Mouse (Mus musculus) hindbrain, embryonic 14.5 days (tissue): ENCODE measurements at regions not wholly inside any gene's neighbourhood (a gene's known extent, or its start where the extent isn't known, plus 50 kb on each side); places are given as distances from the start of the nearest gene placed in this dataset.

ENCODE experiments used
- ATAC-seq: fragments of 200-750 bp; cut with Nextera tagmentation; 2 replicates; pipeline ENCODE4 v1.8.0; 2017; ENCODE audit warnings: moderate number of reproducible peaks, mild to moderate bottlenecking, moderate TSS enrichment, moderate library complexity; ENCODE audit not compliant: low FRiP score
- DNase-seq: peaks from one replicate; pipeline ENCODE4 v3.0.0-alpha.2; 2015; ENCODE audit warnings: low spot score
- H3K27ac ChIP-seq: fragments of 300-500 bp; sonication (generic); 2 replicates; pipeline ENCODE4 v1.5.1; 2014; ENCODE audit warnings: mild to moderate bottlenecking, moderate library complexity
- H3K27me3 ChIP-seq: fragments of 300-500 bp; sonication (generic); 2 replicates; pipeline ENCODE4 v1.6.1; 2014; ENCODE audit warnings: mild to moderate bottlenecking, low read length, mixed read lengths; ENCODE audit not compliant: control insufficient read depth, insufficient read depth
- H3K36me3 ChIP-seq: fragments of 300-500 bp; sonication (generic); replicated peaks from 2 replicates; pipeline ENCODE4 v1.6.1; 2014; ENCODE audit not compliant: control insufficient read depth, insufficient read depth
- H3K4me1 ChIP-seq: fragments of 300-500 bp; sonication (generic); replicated peaks from 2 replicates; pipeline ENCODE4 v1.6.1; 2014; ENCODE audit warnings: antibody characterized with exemption, low read length, mixed read lengths; ENCODE audit not compliant: control insufficient read depth, insufficient read depth
- H3K4me2 ChIP-seq: fragments of 300-500 bp; sonication (generic); replicated peaks from 2 replicates; pipeline ENCODE4 v1.6.1; 2014; ENCODE audit warnings: mild to moderate bottlenecking, moderate library complexity
- H3K4me3 ChIP-seq: fragments of 300-500 bp; sonication (generic); replicated peaks from 2 replicates; pipeline ENCODE4 v1.5.1; 2014; ENCODE audit warnings: mild to moderate bottlenecking, low read length
- H3K9ac ChIP-seq: fragments of 300-500 bp; sonication (generic); 2 replicates; pipeline ENCODE4 v1.6.1; 2014
- H3K9me3 ChIP-seq: fragments of 300-500 bp; sonication (generic); 2 replicates; pipeline ENCODE4 v1.6.1; 2016; ENCODE audit warnings: low read length; ENCODE audit not compliant: control insufficient read depth
- WGBS: fragments of 180-500 bp; shearing (Covaris S2); extraction: QIAGEN DNeasy Blood & Tissue Kit; methylation state at CpG from one replicate; pipeline ENCODE4 v1.1.7; 2014; 5-methylcytosine and 5-hydroxymethylcytosine counted together

DNA sequence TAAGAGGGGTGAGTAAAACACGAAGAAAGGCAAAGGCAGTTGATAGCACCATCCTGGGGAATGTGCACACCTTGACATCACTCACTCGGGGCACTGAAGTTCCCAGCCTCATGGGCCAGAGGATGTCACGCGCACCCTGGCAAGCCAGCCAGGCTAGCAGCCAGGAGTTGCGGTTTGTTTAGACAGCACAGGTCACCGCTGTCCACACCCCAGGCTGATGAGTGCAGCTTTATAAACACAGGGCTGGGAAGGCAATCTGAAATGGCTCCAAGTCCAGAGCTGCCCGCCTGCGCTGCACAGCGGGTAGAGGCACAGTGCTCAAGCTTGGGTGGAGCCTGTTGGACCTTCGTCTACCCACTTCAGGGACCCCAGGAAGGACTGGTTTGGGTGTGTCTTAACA lies 216.8 kb downstream of the Bcor start:
- no peaks in the 10 kb centered on the region; the same call in 1 of the 2 replicates for H3K27me3 ChIP-seq
- no peak overlapping the region for H3K27ac ChIP-seq
- H3K4me2 ChIP-seq = no peak overlapping the region
- no peaks in the 10 kb centered on the region for H3K9me3 ChIP-seq
- WGBS = 70% methylated on average over 10 of the region's 10 CpGs
- no peak overlapping the region for H3K4me3 ChIP-seq
- H3K9ac ChIP-seq = no peak overlapping the region
- H3K4me1 ChIP-seq = no peaks in the 10 kb centered on the region
- ATAC-seq (no peak), DNase-seq (no peak)
- H3K36me3 ChIP-seq = no peaks in the 10 kb centered on the region

DNA sequence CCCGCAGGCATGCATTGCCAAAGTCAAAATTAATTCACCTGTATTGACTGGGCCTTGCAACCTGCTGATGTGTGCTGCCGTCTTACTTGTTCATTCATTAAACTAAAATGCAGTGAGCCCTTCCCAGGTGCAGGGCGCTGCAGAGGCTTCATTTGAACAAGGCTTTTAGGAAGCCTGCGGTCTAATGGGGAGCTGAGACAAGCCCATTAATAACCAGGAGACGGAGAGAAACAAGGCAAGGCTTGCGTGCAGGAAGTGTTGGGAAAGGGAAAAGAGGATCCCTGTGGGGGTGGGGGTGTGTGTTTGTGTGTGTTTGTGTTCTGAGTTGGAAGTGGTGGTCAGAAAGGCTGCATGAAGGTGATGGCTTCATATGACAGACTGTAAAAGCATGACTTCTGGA lies 215.6 kb downstream of the Bcor start:
- ATAC-seq = no peak
- H3K27me3 ChIP-seq = no peaks in the 10 kb centered on the region; the same call in 1 of the 2 replicates
- 27% methylated on average over 6 of the region's 6 CpGs for WGBS
- H3K9me3 ChIP-seq = no peaks in the 10 kb centered on the region
- no peak overlapping the region for H3K4me3 ChIP-seq
- H3K36me3 ChIP-seq = no peaks in the 10 kb centered on the region
- no peak for DNase-seq
- no peak overlapping the region; the same call in 1 of the 2 replicates for H3K27ac ChIP-seq
- H3K4me1 ChIP-seq = no peaks in the 10 kb centered on the region
- H3K4me2 ChIP-seq = no peak overlapping the region
- no peak overlapping the region for H3K9ac ChIP-seq

DNA sequence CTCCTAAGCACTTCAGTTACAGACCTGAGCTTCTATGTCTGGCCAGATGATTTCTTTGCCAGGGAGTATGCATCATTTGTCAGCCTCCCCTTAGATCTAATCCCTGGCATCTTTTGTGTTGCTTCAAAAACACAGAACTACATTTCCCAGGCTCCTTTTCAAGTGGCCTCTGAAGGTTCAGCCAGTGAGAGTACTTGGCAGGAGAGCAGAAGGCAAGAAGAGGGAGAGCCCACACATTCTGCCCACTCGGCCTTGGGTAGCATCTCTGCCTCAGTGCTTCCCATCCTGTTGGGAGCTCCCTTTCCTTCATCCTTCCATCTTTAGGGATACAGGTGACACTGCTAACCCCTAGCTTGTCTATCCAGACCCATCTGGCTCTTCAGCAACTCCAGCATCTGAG lies 214.9 kb downstream of the Bcor start:
- Histone ChIP-seq H3K9me3 (no peaks in the 10 kb centered on the region), H3K4me2 (no peak overlapping the region), H3K27ac (no peak overlapping the region; the same call in none of the 2 replicates), H3K36me3 (no peaks in the 10 kb centered on the region), H3K4me1 (no peaks in the 10 kb centered on the region), H3K27me3 (no peaks in the 10 kb centered on the region; the same call in 1 of the 2 replicates), H3K4me3 (no peak overlapping the region), H3K9ac (no peak overlapping the region)
- 18% methylated on average over 1 of the region's 1 CpGs for WGBS
- DNase-seq = no peak
- no peak for ATAC-seq

DNA sequence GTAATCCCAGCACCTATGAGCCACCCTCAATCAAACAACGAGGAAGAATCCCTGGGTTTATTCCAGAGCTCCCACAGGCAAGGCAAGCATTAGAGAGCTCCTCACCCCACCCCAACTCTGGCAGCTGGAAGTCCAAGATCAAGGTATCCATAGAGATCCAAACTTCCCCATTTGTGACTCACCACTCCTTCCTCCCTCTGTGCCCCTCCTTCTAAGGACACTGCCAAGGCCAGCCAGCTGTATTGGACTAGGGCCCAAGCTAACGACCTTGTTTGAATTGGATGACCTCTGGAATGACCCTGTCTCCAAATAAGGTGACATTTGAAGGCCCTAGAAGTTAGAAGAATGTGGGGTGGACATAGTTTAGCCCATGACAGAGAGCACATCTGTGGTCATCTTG lies 208.0 kb downstream of the Bcor start:
- no peak overlapping the region for H3K4me3 ChIP-seq
- WGBS = 66% methylated on average over 2 of the region's 2 CpGs
- H3K27me3 ChIP-seq = no peaks in the 10 kb centered on the region; the same call in 1 of the 2 replicates
- no peak overlapping the region for H3K9ac ChIP-seq
- ATAC-seq (no peak), DNase-seq (no peak)
- no peaks in the 10 kb centered on the region for H3K36me3 ChIP-seq
- H3K4me2 ChIP-seq = no peak overlapping the region
- no peaks in the 10 kb centered on the region for H3K4me1 ChIP-seq
- no peak overlapping the region for H3K27ac ChIP-seq
- H3K9me3 ChIP-seq = no peaks in the 10 kb centered on the region

DNA sequence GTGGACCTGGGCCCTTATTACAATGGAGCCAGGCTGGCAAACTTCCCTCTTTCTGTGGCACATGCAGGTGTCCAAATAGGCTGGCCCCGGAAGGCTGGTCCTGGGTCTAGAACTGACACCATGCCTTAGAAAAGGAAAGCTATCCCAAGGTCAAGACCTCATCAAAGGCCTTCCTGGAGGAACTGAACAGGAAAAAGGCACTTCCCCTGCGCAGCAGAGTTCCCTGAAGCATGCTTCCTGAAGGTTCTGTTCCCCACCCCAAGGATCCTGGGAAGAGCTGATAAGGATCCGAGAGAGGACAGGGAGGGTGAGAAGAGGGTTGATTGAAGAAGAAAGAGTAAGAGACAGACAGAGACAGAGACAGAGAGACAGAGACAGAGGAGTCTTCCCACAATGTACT lies 204.0 kb downstream of the Bcor start:
- 86% methylated on average over 3 of the region's 3 CpGs for WGBS
- Histone ChIP-seq H3K27ac (no peak overlapping the region), H3K27me3 (no peaks in the 10 kb centered on the region; the same call in 1 of the 2 replicates), H3K9me3 (no peaks in the 10 kb centered on the region), H3K9ac (no peak overlapping the region), H3K4me2 (no peak overlapping the region), H3K36me3 (no peaks in the 10 kb centered on the region), H3K4me1 (no peaks in the 10 kb centered on the region), H3K4me3 (no peak overlapping the region)
- DNase-seq (no peak), ATAC-seq (no peak)

DNA sequence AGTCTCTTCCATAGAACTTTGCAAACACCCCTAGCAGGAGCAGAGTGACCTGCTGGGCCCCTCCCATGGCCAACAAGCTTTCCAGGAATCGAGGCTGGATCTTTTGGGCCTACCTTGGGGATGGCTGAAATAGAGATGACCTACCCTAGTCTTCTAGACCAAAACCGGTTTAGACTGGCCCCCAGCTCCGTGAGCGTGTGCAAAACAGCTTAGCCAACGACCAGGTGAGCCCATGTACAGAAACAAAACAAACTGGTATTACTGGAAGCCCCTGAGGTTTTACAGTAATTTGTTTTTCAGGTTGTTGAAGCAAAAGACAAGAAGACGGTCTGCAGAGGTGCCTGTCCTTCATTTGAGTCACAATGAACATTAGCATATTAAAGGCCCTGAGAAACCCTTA lies 203.1 kb downstream of the Bcor start:
- Histone ChIP-seq H3K9ac (no peak overlapping the region), H3K36me3 (no peaks in the 10 kb centered on the region), H3K4me3 (no peak overlapping the region), H3K4me1 (no peaks in the 10 kb centered on the region), H3K27me3 (no peaks in the 10 kb centered on the region; the same call in 1 of the 2 replicates), H3K27ac (no peak overlapping the region), H3K4me2 (no peak overlapping the region), H3K9me3 (no peaks in the 10 kb centered on the region)
- WGBS = 50% methylated on average over 6 of the region's 6 CpGs
- DNase-seq (no peak), ATAC-seq (no peak)

DNA sequence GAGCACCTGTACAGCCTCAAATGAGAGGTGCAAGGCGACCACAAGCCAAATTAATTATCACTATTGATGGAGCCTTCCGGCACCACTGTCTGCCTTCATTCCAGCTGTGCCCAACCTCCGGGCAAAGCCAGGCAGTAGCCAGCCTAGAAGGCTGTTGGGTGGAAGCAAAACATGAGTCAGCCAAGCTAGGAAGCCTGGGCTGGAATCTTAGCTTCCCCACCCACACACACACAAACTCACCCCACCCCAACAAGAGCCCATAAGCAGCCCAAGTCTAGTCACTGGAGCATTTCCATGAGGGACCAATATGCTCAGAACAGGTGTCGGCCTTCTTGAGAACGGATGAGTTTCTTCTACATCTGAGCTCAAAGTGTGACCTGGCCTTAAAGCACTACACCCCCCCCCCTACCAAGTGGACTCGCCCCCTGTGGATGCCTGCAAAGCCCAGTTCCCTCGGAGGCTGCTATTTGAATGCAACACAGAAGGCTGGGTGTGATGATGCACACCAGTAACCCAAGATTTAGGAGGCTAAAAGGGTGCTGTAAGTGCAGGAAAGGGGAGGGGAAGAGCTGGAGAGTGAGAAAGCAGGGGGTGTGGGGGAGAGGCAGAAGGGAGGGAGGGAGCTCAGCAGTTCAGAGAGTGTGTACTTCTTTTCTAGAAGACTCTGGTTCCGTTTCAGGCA lies 200.1 kb downstream of the Bcor start:
- no peak for DNase-seq
- Histone ChIP-seq H3K4me1 (no peaks in the 10 kb centered on the region), H3K27ac (no peak overlapping the region), H3K27me3 (no peaks in the 10 kb centered on the region; the same call in 1 of the 2 replicates), H3K4me3 (no peak overlapping the region), H3K9ac (no peak overlapping the region), H3K9me3 (no peaks in the 10 kb centered on the region), H3K4me2 (no peak overlapping the region), H3K36me3 (no peaks in the 10 kb centered on the region)
- ATAC-seq = no peak
- WGBS = 63% methylated on average over 8 of the region's 8 CpGs

DNA sequence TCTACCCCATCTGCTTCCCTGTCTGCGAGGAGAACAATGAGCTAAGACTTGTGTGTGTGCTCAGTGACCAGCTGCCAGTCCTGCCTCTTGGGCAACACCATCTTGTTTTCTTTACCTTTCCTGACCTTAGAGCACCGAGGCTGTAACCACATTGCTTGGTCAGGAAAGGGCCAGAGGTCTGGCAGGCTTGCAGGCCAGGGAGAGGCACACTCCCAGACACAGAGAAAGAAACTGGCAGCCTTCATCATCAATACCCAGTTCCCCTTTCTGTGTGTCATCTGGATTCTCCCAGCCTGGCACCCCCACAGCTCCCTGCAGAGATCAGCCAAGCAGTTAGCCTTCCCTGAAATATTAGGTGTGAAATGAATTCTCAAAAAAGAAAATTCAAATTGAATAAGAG lies 198.8 kb downstream of the Bcor start:
- DNase-seq (no peak), ATAC-seq (no peak)
- Histone ChIP-seq H3K4me1 (no peaks in the 10 kb centered on the region), H3K9ac (no peak overlapping the region), H3K27me3 (no peaks in the 10 kb centered on the region; the same call in 1 of the 2 replicates), H3K4me3 (no peak overlapping the region), H3K36me3 (no peaks in the 10 kb centered on the region), H3K4me2 (no peak overlapping the region), H3K9me3 (no peaks in the 10 kb centered on the region), H3K27ac (no peak overlapping the region)
- 58% methylated on average over 2 of the region's 2 CpGs for WGBS

DNA sequence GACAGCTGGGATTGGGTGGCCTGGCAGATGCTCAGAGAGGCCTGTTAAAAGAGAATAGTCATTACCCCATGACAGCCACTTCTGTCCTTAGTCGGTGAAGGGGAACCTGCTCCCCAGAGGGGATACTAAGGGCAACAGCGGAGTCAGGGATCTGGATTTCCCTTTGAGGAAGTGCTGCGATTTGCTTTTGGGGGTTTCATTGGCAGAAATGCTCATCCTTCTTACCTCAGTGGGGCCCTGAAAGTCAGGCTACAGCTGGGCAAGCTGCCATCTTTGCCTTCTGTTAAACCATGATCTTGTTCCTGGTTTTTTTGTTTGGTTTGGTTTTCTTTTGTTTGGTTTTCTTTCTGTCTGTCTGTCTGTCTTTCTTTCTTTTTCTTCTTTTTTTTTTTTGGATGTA lies 195.7 kb downstream of the Bcor start:
- DNase-seq = no peak
- H3K9ac ChIP-seq = no peak overlapping the region
- no peak overlapping the region for H3K27ac ChIP-seq
- H3K4me1 ChIP-seq = no peaks in the 10 kb centered on the region
- WGBS = 44% methylated on average over 3 of the region's 3 CpGs
- H3K9me3 ChIP-seq = no peaks in the 10 kb centered on the region
- H3K27me3 ChIP-seq = no peaks in the 10 kb centered on the region
- no peak overlapping the region for H3K4me3 ChIP-seq
- H3K36me3 ChIP-seq = no peaks in the 10 kb centered on the region
- ATAC-seq = no peak
- H3K4me2 ChIP-seq = no peak overlapping the region

DNA sequence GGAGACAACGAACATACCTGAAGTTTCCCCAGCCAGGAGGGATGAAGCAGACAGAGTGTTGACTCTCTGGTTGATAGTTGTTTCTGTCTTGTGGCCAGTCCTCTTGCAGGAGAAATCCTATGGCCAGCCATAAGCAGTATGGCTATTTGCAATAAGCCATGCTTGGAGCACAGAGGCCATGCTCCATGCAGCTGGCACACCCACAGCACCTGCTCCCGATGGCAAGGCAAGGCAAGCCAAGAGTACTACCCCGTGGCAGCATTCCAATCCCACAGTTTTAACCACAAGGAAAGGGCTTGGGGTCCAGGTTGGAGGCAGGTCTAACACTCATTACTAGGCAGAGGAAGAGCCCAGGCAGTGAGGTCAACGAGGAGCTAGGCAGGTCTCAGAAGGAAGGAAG lies 181.5 kb downstream of the Bcor start:
- Histone ChIP-seq H3K27me3 (no peaks in the 10 kb centered on the region), H3K4me1 (no peaks in the 10 kb centered on the region), H3K27ac (no peak overlapping the region), H3K4me2 (no peak overlapping the region), H3K9ac (no peak overlapping the region), H3K36me3 (no peaks in the 10 kb centered on the region), H3K9me3 (no peaks in the 10 kb centered on the region), H3K4me3 (no peak overlapping the region)
- WGBS = 87% methylated on average over 4 of the region's 4 CpGs
- ATAC-seq (no peak), DNase-seq (no peak)
